In the genomic region with DNA sequence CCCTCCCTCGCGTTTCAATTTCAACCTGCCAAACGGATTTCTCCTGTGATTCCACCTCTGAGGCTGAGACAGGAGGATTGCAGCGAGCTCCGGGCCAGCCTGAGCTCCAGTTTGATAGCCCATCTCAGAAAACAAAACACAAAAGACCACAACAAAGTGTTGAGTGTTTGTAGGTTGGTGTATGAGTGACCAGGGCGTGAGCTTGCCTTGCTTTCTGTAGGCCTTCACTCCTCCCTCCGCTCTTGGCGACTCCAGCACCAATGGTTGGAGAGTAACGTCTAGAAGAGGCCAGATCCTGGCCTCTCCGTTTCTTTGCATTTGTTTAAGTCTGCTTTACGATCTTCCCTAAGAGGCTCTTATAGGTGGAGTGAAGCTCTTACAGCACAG, we compare ENCODE assay signal across 8 mouse cellular contexts. TPM values are rescaled to one million over a fixed set of nuclear protein-coding genes. Genes with fewer than 3 reads are reported as not detected.
DNase-seq lines count a peak whose midpoint lies in the region; ATAC-seq and TF ChIP-seq lines count a peak whose summit lies in the region.

No protein-coding gene starts in this region.

- H3K9me3 ChIP-seq in hindbrain, embryonic 13.5 days: no peaks in the 10 kb centered on the region
- H3K9me3 ChIP-seq in liver, embryonic 11.5 days (ENCODE audit: control insufficient read depth, low read length): no peaks in the 10 kb centered on the region
- no peaks in the 10 kb centered on the region for H3K9me3 ChIP-seq in stomach, embryonic 15.5 days

- no peak for ATAC-seq in hindbrain, embryonic 13.5 days (ENCODE audit: low FRiP score)
- ATAC-seq in liver, embryonic 11.5 days (replicated peaks; ENCODE audit: low FRiP score): no peak; the same call in 1 of the 2 replicates
- ATAC-seq in stomach, embryonic 15.5 days (ENCODE audit: insufficient read depth, low FRiP score, low read depth): no peak

- TF ChIP-seq CTCF in left cerebral cortex, adult 2 months (IDR thresholded peaks at IDR 0.05): no peak

- peak overlapping the region; percentile 90 for H3K9ac ChIP-seq in hindbrain, embryonic 13.5 days
- H3K9ac ChIP-seq in liver, embryonic 11.5 days (ENCODE audit: low read depth, low read length): peak overlapping the region; percentile 85
- peak overlapping the region; percentile 92 for H3K9ac ChIP-seq in stomach, embryonic 15.5 days

- WGBS in hindbrain, embryonic 13.5 days: 44% methylated on average over 11 of the region's 11 CpGs
- WGBS in liver, embryonic 11.5 days: 22% methylated on average over 11 of the region's 11 CpGs
- WGBS in stomach, embryonic 15.5 days: 30% methylated on average over 11 of the region's 11 CpGs

- H3K4me1 ChIP-seq in hindbrain, embryonic 13.5 days (replicated peaks): peaks cover 8% of the 10 kb centered on the region
- H3K4me1 ChIP-seq in liver, embryonic 11.5 days (replicated peaks; ENCODE audit: control insufficient read depth, insufficient read depth, low read length): peaks cover 14% of the 10 kb centered on the region
- peaks cover 6% of the 10 kb centered on the region; the same call in 1 of the 2 replicates for H3K4me1 ChIP-seq in stomach, embryonic 15.5 days

- no peaks in the 10 kb centered on the region for H3K36me3 ChIP-seq in hindbrain, embryonic 13.5 days
- no peaks in the 10 kb centered on the region for H3K36me3 ChIP-seq in liver, embryonic 11.5 days (ENCODE audit: control insufficient read depth, insufficient read depth, low read length)
- H3K36me3 ChIP-seq in stomach, embryonic 15.5 days: no peaks in the 10 kb centered on the region

- H3K4me2 ChIP-seq in hindbrain, embryonic 13.5 days: peak overlapping the region; percentile 70
- peak overlapping the region; percentile 92 for H3K4me2 ChIP-seq in liver, embryonic 11.5 days
- peak overlapping the region; percentile 70 for H3K4me2 ChIP-seq in stomach, embryonic 15.5 days

- H3K27ac ChIP-seq in left cerebral cortex, adult 2 months: peak overlapping the region; percentile 89; the same call in 1 of the 2 replicates
- H3K27ac ChIP-seq in hindbrain, embryonic 13.5 days: 0 out of 2 replicates have a peak overlapping the region, but pooled peaks have one; percentile 89
- H3K27ac ChIP-seq in liver, embryonic 11.5 days (ENCODE audit: low read depth, low read length): peak overlapping the region; percentile 81
- peak overlapping the region; percentile 96 for H3K27ac ChIP-seq in stomach, embryonic 15.5 days

- no peaks in the 10 kb centered on the region for H3K27me3 ChIP-seq in hindbrain, embryonic 13.5 days
- no peaks in the 10 kb centered on the region for H3K27me3 ChIP-seq in liver, embryonic 11.5 days (replicated peaks; ENCODE audit: control insufficient read depth, insufficient read depth, low read length)
- H3K27me3 ChIP-seq in stomach, embryonic 15.5 days (replicated peaks): no peaks in the 10 kb centered on the region

- intact Hi-C loops in left cerebral cortex, adult 2 months (cut with DNase I): loop anchor here (2.0 to 10.0 kb wide), 2 partner anchors 66 to 342 kb away; a partner anchor contains a TSS
- intact Hi-C loops in left cerebral cortex, postnatal 10 days (cut with DNase I): no loop called here
- intact Hi-C loops in left cerebral cortex, postnatal 25 days (cut with DNase I): loop anchor here (5.0 kb wide), 1 partner anchor 84 kb away; no protein-coding TSS in a partner anchor

- DNase-seq in left cerebral cortex, adult 2 months (ENCODE audit: extremely low spot score in 1 of 2, low spot score in 2 of 2): no peak
- DNase-seq in left cerebral cortex, postnatal 10 days (ENCODE audit: extremely low spot score in 1 of 2, low spot score in 2 of 2): no peak
- peak; percentile 38 for DNase-seq in embryo, embryonic 10.5 days (ENCODE audit: low spot score)
- no peak for DNase-seq in liver, embryonic 11.5 days (ENCODE audit: low spot score)
- no peak for DNase-seq in left cerebral cortex, postnatal 25 days (ENCODE audit: low spot score in 2 of 2)
- DNase-seq in thymus, postnatal 0 days (ENCODE audit: low spot score): no peak

- H3K4me3 ChIP-seq in left cerebral cortex, adult 2 months: peak overlapping the region; percentile 63
- peak overlapping the region; percentile 82 for H3K4me3 ChIP-seq in hindbrain, embryonic 13.5 days
- H3K4me3 ChIP-seq in liver, embryonic 11.5 days (ENCODE audit: low read depth, low read length): peak overlapping the region; percentile 80
- H3K4me3 ChIP-seq in stomach, embryonic 15.5 days (replicated peaks): peak overlapping the region; percentile 90

RNA-seq across cellular contexts. Expression of a gene that starts 0.6 kb away (rescaled TPM):
- 10 to 100 TPM; 26.4 to 27.4 TPM for total RNA-seq in left cerebral cortex, adult 2 months (2021)
- total RNA-seq in left cerebral cortex, postnatal 10 days (2021): 10 to 100 TPM; 31.7 to 33.6 TPM
- polyA plus RNA-seq in hindbrain, embryonic 13.5 days (2015; fragmentation: Nextera tagmentation; extraction: Ambion mirVana): 29.8 and 30.1 TPM in 2 replicates
- polyA plus RNA-seq in liver, embryonic 11.5 days (2014; fragmentation: Nextera tagmentation; extraction: Ambion mirVana): 47.7 and 57.1 TPM in 2 replicates
- polyA plus RNA-seq in stomach, embryonic 15.5 days (2015; fragmentation: Nextera tagmentation; extraction: Ambion mirVana): 31.7 and 36.1 TPM in 2 replicates
- 10 to 100 TPM; 26.8 to 30.9 TPM for total RNA-seq in left cerebral cortex, postnatal 25 days (2021)
- 19.0 and 22.4 TPM in 2 replicates for polyA plus RNA-seq in thymus, postnatal 0 days (2015; fragmentation: Nextera tagmentation; extraction: Ambion mirVana)

RNA-seq across cellular contexts. Expression of a gene that starts 0.8 kb away (rescaled TPM):
- 10 to 100 TPM; 44.1 to 44.8 TPM for total RNA-seq in left cerebral cortex, adult 2 months (2021)
- total RNA-seq in left cerebral cortex, postnatal 10 days (2021): 10 to 100 TPM; 39.2 to 44.9 TPM
- polyA plus RNA-seq in hindbrain, embryonic 13.5 days (2015; fragmentation: Nextera tagmentation; extraction: Ambion mirVana): 113 and 119 TPM in 2 replicates
- 97.2 and 112 TPM in 2 replicates for polyA plus RNA-seq in liver, embryonic 11.5 days (2014; fragmentation: Nextera tagmentation; extraction: Ambion mirVana)
- polyA plus RNA-seq in stomach, embryonic 15.5 days (2015; fragmentation: Nextera tagmentation; extraction: Ambion mirVana): 133 and 140 TPM in 2 replicates
- total RNA-seq in left cerebral cortex, postnatal 25 days (2021): 10 to 100 TPM; 46.0 to 48.9 TPM
- 115 and 122 TPM in 2 replicates for polyA plus RNA-seq in thymus, postnatal 0 days (2015; fragmentation: Nextera tagmentation; extraction: Ambion mirVana)
